Mouse (Mus musculus) embryonic facial prominence, embryonic 14.5 days (tissue): ENCODE data around the gene Plin3. TPM values are rescaled to one million over a fixed set of nuclear protein-coding genes. Genes with fewer than 3 reads are reported as not detected.

ENCODE experiments used
- ATAC-seq: fragments of 200-750 bp; cut with Nextera tagmentation; 2 replicates; pipeline ENCODE4 v1.8.0; 2017; ENCODE audit warnings: low read depth, moderate number of reproducible peaks, moderate TSS enrichment
- DNase-seq: peaks from one replicate; pipeline ENCODE4 v3.0.0-alpha.2; 2015; ENCODE audit warnings: low spot score
- H3K27ac ChIP-seq: fragments of 300-500 bp; sonication (generic); replicated peaks from 2 replicates; pipeline ENCODE4 v1.5.1; 2014; ENCODE audit warnings: low read depth, mild to moderate bottlenecking, low read length, moderate library complexity
- H3K27me3 ChIP-seq: fragments of 300-500 bp; sonication (generic); replicated peaks from 2 replicates; pipeline ENCODE4 v1.6.1; 2014; ENCODE audit warnings: low read length; ENCODE audit not compliant: control insufficient read depth, insufficient read depth
- H3K36me3 ChIP-seq: fragments of 300-500 bp; sonication (generic); 2 replicates; pipeline ENCODE4 v1.6.1; 2014; ENCODE audit warnings: low read length, mixed read lengths; ENCODE audit not compliant: control insufficient read depth, insufficient read depth
- H3K4me1 ChIP-seq: fragments of 300-500 bp; sonication (generic); 2 replicates; pipeline ENCODE4 v1.6.1; 2014; ENCODE audit warnings: antibody characterized with exemption, low read length; ENCODE audit not compliant: control insufficient read depth, insufficient read depth
- H3K4me2 ChIP-seq: fragments of 300-500 bp; sonication (generic); 2 replicates; pipeline ENCODE4 v1.6.1; 2014; ENCODE audit warnings: low read depth, mild to moderate bottlenecking, low read length, moderate library complexity, mixed read lengths
- H3K4me3 ChIP-seq: fragments of 300-500 bp; sonication (generic); 2 replicates; pipeline ENCODE4 v1.5.1; 2014; ENCODE audit warnings: low read depth, mild to moderate bottlenecking, low read length
- H3K9ac ChIP-seq: fragments of 300-500 bp; sonication (generic); 2 replicates; pipeline ENCODE4 v1.6.1; 2014; ENCODE audit warnings: low read depth, mild to moderate bottlenecking, low read length, moderate library complexity, mixed read lengths
- H3K9me3 ChIP-seq: fragments of 300-500 bp; sonication (generic); 2 replicates; pipeline ENCODE4 v1.6.1; 2016; ENCODE audit warnings: low read length; ENCODE audit not compliant: control insufficient read depth
- WGBS: fragments of 180-500 bp; shearing (Covaris S2); extraction: QIAGEN DNeasy Blood & Tissue Kit; methylation state at CpG from one replicate; pipeline ENCODE4 v1.1.7; 2014; 5-methylcytosine and 5-hydroxymethylcytosine counted together
- polyA plus RNA-seq: library from polyadenylated mRNA; unstranded; fragments of >200 nt; fragmentation: Nextera tagmentation; extraction: Ambion mirVana; gene quantifications from 2 replicates; pipeline ENCODE4 v1.2.1, GENCODE M21; 2014

Plin3 gene
- polyA plus RNA-seq, 1 experiment from 2014 or later: 76.9 TPM

DNA sequence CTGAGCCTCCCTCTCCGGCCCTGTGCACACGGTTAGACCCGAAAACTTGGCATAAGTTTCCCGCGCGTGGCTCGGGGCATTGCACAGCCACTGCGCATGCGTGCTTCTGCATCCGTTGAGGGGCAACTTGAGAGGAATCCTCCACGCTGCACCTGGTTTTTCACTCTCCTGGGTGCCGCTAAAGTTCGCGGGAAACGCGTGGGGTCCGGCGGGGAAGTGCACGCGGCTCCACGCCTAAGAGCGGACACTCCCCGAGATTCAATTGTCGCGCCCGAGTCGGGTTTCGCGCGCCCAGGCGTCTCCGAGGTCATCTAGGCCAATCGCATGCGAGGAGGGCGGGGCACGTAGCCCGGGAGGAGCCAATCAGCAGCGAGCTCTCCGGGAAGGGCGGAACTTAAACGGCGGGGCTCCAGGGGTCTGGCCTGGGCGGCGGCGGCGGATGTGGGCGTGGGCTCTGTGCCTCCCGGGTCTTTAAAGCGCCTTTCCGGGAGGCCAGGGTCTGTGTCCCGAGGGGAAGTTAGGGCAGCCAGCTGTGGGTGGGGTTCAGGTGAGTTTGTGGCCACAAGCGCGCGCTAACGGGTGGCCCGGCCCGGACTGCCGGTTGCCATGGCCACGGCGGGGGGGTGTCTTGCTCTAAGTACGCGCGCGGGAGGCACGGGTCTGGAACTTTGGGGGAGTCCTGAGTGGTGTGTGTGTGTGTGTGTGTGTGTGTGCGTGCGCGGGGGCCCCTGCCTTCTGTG is 11.3 kb upstream of the Plin3 start:
- peak; percentile 94 for ATAC-seq
- Histone ChIP-seq H3K9ac (peak overlapping the region; percentile 84), H3K27ac (peak overlapping the region; percentile 88), H3K36me3 (peaks cover 33% of the 10 kb centered on the region; the same call in 1 of the 2 replicates), H3K4me1 (peaks cover 23% of the 10 kb centered on the region), H3K9me3 (no peaks in the 10 kb centered on the region), H3K4me3 (peak overlapping the region; percentile 76), H3K27me3 (no peaks in the 10 kb centered on the region), H3K4me2 (peak overlapping the region; percentile 100)
- 1% methylated on average over 65 of the region's 68 CpGs for WGBS
- DNase-seq: peak; percentile 98

DNA sequence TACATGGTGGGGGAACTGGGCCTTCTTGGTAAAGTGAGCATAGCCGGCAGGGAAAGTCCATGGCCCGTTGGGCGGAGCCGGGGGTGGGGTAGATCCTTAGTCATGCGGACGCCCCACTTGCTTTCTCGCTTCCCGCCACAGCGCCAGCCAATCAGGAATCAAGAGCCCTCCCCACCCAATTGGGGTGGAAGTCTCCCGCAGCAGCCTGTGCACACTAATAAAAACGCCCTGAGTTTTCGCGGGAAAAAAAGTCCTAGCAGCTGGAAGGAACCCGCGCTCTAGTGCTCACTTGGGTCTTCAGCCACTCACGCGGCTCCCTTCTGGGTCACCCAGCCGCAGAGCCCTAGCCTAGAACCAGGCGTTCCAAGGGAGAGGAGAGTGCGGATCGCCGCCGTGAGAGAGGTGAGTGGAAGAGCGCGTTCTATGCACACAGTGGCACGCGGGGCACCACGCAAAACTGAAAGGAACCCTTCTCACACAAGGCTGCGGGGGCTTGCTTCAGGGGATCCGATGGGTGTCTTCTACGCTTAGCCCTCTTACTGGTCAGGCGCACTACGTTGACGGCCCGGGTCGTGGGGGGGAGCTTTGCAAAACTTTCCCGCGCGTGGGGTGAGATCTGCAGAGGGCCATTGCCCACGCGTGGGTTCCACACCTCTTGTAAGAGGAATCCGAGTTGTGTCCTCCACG is 10.6 kb upstream of the Plin3 start, which contains the start of gene Uhrf1:
Gene Uhrf1 (plus strand): TSS at position 162 of the 687 bp plus-strand sequence.
- ATAC-seq (peak; percentile 84), DNase-seq (peak; percentile 97)
- Histone ChIP-seq H3K27ac (peak within 1 kb of the TSS; percentile 88), H3K9ac (peak within 1 kb of the TSS; percentile 84), H3K9me3 (no peaks in the 10 kb centered on the region), H3K4me1 (peaks cover 23% of the 10 kb centered on the region), H3K27me3 (no peaks in the 10 kb centered on the region), H3K4me2 (peak within 1 kb of the TSS; percentile 100), H3K36me3 (peaks cover 26% of the 10 kb centered on the region; the same call in 1 of the 2 replicates), H3K4me3 (peak within 1 kb of the TSS; percentile 76)
- WGBS: 0% methylated on average over 39 of the region's 43 CpGs

DNA sequence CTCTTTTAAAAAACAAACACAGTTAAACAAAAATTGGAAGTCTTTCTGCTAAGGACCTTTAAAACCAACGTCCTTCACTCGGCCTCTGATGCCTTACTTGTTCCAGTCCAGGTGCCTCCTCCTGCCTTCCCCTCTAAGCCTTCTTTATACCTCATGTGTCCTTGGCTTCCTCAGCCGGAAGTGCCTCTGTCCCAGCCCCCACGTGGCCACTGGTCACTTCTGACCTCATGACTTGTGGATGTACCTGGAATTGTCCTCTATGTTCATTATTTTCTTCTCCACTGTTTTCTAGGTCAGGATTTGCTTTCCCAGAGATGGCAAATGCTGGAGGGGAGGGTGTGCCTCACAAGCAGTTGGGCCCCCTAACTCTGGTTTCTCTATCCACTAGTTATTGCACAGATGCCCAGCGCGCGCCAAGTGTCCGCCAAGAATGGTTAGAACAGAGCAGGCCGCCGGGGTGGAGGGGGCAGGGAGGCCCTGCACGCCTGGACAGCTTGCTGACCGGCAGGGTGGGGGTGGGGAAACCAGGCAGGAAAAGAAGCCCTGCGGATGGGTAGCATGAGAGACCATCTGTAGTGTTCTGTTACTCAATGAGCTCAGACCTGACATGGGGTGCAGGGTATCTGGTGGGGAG is 9.8 kb upstream of the Plin3 start:
- H3K4me3 ChIP-seq: no peak overlapping the region
- H3K9ac ChIP-seq: 0 out of 2 replicates have a peak overlapping the region, but pooled peaks have one; percentile 84
- H3K27ac ChIP-seq: no peak overlapping the region; the same call in 1 of the 2 replicates
- peaks cover 23% of the 10 kb centered on the region for H3K4me1 ChIP-seq
- peaks cover 19% of the 10 kb centered on the region; the same call in 1 of the 2 replicates for H3K36me3 ChIP-seq
- no peaks in the 10 kb centered on the region for H3K9me3 ChIP-seq
- ATAC-seq (0 out of 2 replicates have a peak, but pooled peaks have one; percentile 3), DNase-seq (peak; percentile 36)
- WGBS: 29% methylated on average over 13 of the region's 13 CpGs
- no peaks in the 10 kb centered on the region for H3K27me3 ChIP-seq
- H3K4me2 ChIP-seq: peak overlapping the region; percentile 100

DNA sequence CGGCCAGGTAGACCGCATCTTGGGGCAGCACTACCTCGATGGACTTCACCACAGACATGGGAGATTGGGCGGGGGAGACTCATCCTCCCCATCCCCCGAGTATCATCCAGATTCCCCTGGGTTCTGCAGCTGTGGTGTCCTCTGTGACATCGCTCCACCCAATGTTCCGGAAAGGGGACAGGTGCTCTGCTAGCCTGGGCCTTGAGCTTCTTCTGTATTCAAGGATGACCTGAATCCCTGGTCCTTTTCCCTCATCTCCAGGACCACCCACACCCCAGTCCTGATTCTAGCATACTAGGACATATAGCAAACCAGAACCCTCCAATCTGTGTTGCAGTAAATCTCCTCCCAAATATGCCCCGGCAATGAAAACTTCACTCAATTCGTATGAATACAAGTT is 7.5 kb upstream of the Plin3 start, which contains the start of gene Arrdc5:
Gene Arrdc5 (minus strand): TSS at position 101 of the 400 bp plus-strand sequence.
- Histone ChIP-seq H3K9ac (no peak within 1 kb of the TSS), H3K4me3 (no peak within 1 kb of the TSS), H3K9me3 (no peaks in the 10 kb centered on the region), H3K36me3 (no peaks in the 10 kb centered on the region), H3K4me1 (peaks cover 9% of the 10 kb centered on the region), H3K27me3 (no peaks in the 10 kb centered on the region), H3K4me2 (no peak within 1 kb of the TSS), H3K27ac (no peak within 1 kb of the TSS)
- WGBS: 93% methylated on average over 9 of the region's 9 CpGs
- ATAC-seq: no peak
- no peak for DNase-seq

DNA sequence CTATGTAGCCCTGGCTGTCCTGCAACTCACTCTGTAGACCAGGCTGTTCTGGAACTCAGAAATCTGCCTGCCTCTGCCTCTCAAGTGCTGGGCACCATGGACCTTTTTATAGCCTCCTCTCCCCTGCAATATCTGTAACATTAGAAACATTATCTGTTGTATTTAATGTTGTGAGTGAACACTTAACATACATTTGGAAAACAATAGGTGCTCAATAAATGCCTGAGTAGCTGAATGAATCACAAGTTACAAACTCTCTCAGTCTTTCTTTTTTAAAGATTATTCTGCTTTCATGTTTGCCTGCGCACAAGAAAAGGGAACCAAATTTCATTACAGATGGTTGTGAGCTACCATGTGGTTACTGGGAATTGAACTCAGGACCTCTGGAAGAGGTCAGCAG is 5.6 kb upstream of the Plin3 start:
- H3K27me3 ChIP-seq: no peaks in the 10 kb centered on the region

DNA sequence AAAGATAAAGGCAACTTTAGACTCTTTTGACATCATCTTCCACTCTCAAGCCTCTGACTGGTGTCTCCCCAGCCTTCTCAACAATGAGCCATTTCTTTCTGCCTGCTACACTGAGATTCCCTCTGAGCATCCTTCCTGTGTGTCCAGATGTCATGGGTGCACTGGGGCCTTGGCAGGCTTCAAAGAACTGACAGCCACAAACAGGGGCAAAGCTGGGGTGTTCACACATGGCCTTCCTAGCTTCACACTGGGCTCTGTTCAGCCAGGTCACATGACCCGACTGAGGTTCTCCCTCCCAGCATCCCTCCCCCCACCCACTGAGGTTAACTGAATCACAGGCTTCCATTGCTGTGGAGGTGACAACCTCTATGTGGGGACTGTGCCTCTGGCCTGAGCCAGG is 3.5 kb upstream of the Plin3 start:
- Histone ChIP-seq H3K4me2 (no peak overlapping the region), H3K27me3 (no peaks in the 10 kb centered on the region), H3K27ac (no peak overlapping the region), H3K9me3 (no peaks in the 10 kb centered on the region), H3K4me1 (peaks cover 7% of the 10 kb centered on the region; the same call in 1 of the 2 replicates), H3K4me3 (no peak overlapping the region), H3K36me3 (no peaks in the 10 kb centered on the region), H3K9ac (no peak overlapping the region)
- no peak for ATAC-seq
- DNase-seq: no peak
- WGBS: 67% methylated on average over 1 of the region's 1 CpGs

More for the DNA sequence above, 5.6 kb upstream of the Plin3 start:
- no peak for DNase-seq
- Histone ChIP-seq H3K9ac (no peak overlapping the region), H3K36me3 (no peaks in the 10 kb centered on the region), H3K9me3 (no peaks in the 10 kb centered on the region), H3K27ac (no peak overlapping the region), H3K4me1 (peaks cover 4% of the 10 kb centered on the region; the same call in 1 of the 2 replicates), H3K4me3 (no peak overlapping the region), H3K4me2 (no peak overlapping the region)
- 96% methylated on average over 1 of the region's 1 CpGs for WGBS
- no peak for ATAC-seq

DNA sequence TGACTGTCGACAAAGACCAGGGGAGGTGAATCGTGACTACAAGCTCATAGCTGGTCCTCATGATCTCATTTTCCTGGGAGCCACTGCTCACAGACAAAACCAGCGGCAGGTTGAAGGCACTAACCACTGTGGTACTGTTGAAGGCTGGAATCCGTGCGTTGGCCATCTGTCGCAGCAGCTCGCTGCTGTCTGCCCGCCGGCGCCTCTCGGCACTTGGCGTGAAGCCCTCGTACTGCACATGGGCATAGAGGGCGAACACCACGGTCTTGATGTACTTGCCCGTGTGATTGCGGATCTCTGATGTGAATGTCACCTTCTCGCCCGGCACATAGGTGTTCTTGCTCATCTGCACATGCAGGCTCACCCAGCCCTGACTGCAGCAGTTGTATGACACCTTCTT is 1.6 kb upstream of the Plin3 start:
- DNase-seq (no peak), ATAC-seq (no peak)
- H3K27me3 ChIP-seq: no peaks in the 10 kb centered on the region
- 88% methylated on average over 18 of the region's 19 CpGs for WGBS
- H3K9ac ChIP-seq: no peak overlapping the region
- H3K36me3 ChIP-seq: no peaks in the 10 kb centered on the region
- no peak overlapping the region for H3K4me3 ChIP-seq
- no peak overlapping the region for H3K4me2 ChIP-seq
- H3K27ac ChIP-seq: no peak overlapping the region
- H3K4me1 ChIP-seq: peaks cover 12% of the 10 kb centered on the region; the same call in 1 of the 2 replicates
- no peaks in the 10 kb centered on the region for H3K9me3 ChIP-seq

DNA sequence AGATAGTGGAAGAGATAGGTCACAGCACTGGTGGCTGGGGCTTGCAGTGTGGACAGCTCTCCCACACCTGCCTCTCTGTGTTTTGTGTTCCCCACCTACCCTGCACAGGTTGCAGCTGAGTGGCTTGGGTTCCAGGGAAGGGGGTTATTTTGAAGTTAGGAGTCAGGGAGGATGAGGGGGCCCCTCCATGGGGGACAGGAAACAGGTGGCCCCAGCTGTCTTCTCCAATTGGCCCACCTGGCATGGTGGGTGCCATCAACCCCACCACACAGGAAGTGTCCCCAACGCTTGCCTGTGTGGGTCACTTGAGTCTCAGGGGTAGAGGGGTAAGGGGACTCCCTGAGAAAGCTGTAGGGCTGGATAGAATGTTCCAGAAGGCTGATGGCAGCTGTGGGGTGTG is 618 bp upstream of the Plin3 start:
- 77% methylated on average over 1 of the region's 1 CpGs for WGBS
- Histone ChIP-seq H3K4me2 (no peak overlapping the region), H3K4me1 (peaks cover 22% of the 10 kb centered on the region), H3K4me3 (no peak overlapping the region), H3K36me3 (no peaks in the 10 kb centered on the region), H3K9ac (no peak overlapping the region), H3K27ac (no peak overlapping the region), H3K9me3 (no peaks in the 10 kb centered on the region), H3K27me3 (no peaks in the 10 kb centered on the region)
- no peak for DNase-seq
- no peak for ATAC-seq
